ENCODE assay signal across 21 mouse cellular contexts in the genomic region with DNA sequence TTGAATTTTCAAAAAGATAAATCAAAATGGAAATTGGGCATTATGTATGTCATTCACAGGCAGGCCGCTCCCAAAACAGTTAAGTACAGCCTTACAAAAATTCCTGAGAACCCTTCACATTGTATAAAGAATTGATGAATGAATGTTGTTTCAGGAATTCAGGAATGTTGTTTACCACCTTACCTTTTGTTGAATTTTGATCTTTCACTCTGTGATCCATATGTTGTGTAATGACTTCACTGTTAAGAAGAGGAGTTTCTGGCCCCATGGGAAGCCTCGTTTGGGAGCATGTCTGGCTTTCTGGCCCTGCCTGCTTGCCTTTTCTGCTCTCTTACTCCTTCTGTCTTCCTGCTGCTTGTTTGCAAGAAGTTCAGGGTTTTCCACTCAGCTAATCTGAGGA.
DNase-seq lines count a peak whose midpoint lies in the region; ATAC-seq and TF ChIP-seq lines count a peak whose summit lies in the region.
"Had no signal": no experiment of that assay in that cellular context is flagged by ENCODE, and none has a peak within 500 bp of the region (broad histone marks: within the 10 kb centered on the region; RNA-seq: fewer than 3 reads in every experiment).

No protein-coding gene starts in this region.

- ATAC-seq in intestine, postnatal 0 days: no peak
- ATAC-seq in intestine, embryonic 15.5 days: no peak
- ATAC-seq: forebrain, embryonic 15.5 days; hindbrain, postnatal 0 days; intestine, embryonic 16.5 days had no signal

- H3K4me2 ChIP-seq in intestine, postnatal 0 days (replicated peaks; ENCODE audit: low read depth): no peak overlapping the region
- H3K4me2 ChIP-seq in intestine, embryonic 15.5 days (replicated peaks): no peak overlapping the region
- H3K4me2 ChIP-seq: forebrain, embryonic 15.5 days; hindbrain, embryonic 12.5 days had no signal

- H3K4me1 ChIP-seq in heart, embryonic 10.5 days: peaks cover 55% of the 10 kb centered on the region
- no peaks in the 10 kb centered on the region for H3K4me1 ChIP-seq in intestine, postnatal 0 days (replicated peaks; ENCODE audit: control insufficient read depth, insufficient read depth, low read length)
- peaks cover 12% of the 10 kb centered on the region; the same call in 1 of the 2 replicates for H3K4me1 ChIP-seq in intestine, embryonic 15.5 days (replicated peaks)
- peaks cover 60% of the 10 kb centered on the region for H3K4me1 ChIP-seq in limb, embryonic 10.5 days

- no peaks in the 10 kb centered on the region for H3K36me3 ChIP-seq in heart, embryonic 10.5 days
- no peaks in the 10 kb centered on the region for H3K36me3 ChIP-seq in intestine, postnatal 0 days (ENCODE audit: control insufficient read depth, insufficient read depth)
- H3K36me3 ChIP-seq in intestine, embryonic 15.5 days: no peaks in the 10 kb centered on the region
- no peaks in the 10 kb centered on the region for H3K36me3 ChIP-seq in limb, embryonic 10.5 days
- H3K36me3 ChIP-seq: forebrain, embryonic 15.5 days; hindbrain, embryonic 12.5 days had no signal

- no peak for DNase-seq in heart, embryonic 10.5 days (ENCODE audit: low spot score)
- no peak for DNase-seq in heart, postnatal 4 days
- peak; percentile 77 for DNase-seq in R1 (ENCODE audit: low read depth, low spot score)
- no peak for DNase-seq in limb, embryonic 10.5 days (ENCODE audit: low spot score)
- no peak for DNase-seq in cerebellum, postnatal 10 days
- no peak for DNase-seq in embryo, embryonic 11 days
- DNase-seq: adrenal gland, postnatal 10 days; cerebellum, adult 11 months; cerebellum, adult 8-10 months; cerebellum, postnatal 25 days; gastrocnemius, postnatal 36 days; heart, adult 18-20 months; heart, postnatal 14 days; kidney, adult 9 months had no signal

- peak; percentile 22; the same call in 1 of the 2 replicates for TF ChIP-seq CTCF in intestine, postnatal 0 days (IDR thresholded peaks at IDR 0.05; ENCODE audit: low read depth)

- H3K9ac ChIP-seq in intestine, postnatal 0 days (ENCODE audit: low read depth, low read length): no peak overlapping the region
- no peak overlapping the region for H3K9ac ChIP-seq in intestine, embryonic 15.5 days
- H3K9ac ChIP-seq: forebrain, embryonic 15.5 days; hindbrain, embryonic 12.5 days had no signal

- H3K4me3 ChIP-seq in heart, embryonic 10.5 days: no peak overlapping the region
- no peak overlapping the region for H3K4me3 ChIP-seq in intestine, postnatal 0 days (ENCODE audit: low read depth, low read length)
- H3K4me3 ChIP-seq in intestine, embryonic 15.5 days (replicated peaks): no peak overlapping the region
- H3K4me3 ChIP-seq in limb, embryonic 10.5 days: no peak overlapping the region
- H3K4me3 ChIP-seq: forebrain, embryonic 15.5 days; hindbrain, embryonic 12.5 days had no signal

- no peaks in the 10 kb centered on the region for H3K9me3 ChIP-seq in heart, embryonic 10.5 days
- no peaks in the 10 kb centered on the region for H3K9me3 ChIP-seq in intestine, postnatal 0 days (ENCODE audit: control insufficient read depth)
- no peaks in the 10 kb centered on the region for H3K9me3 ChIP-seq in intestine, embryonic 15.5 days
- no peaks in the 10 kb centered on the region for H3K9me3 ChIP-seq in limb, embryonic 10.5 days (replicated peaks)
- H3K9me3 ChIP-seq: forebrain, embryonic 15.5 days; hindbrain, embryonic 12.5 days had no signal

- H3K27me3 ChIP-seq in heart, embryonic 10.5 days (ENCODE audit: insufficient read depth, poor library complexity, severe bottlenecking): no peaks in the 10 kb centered on the region
- H3K27me3 ChIP-seq in intestine, postnatal 0 days (replicated peaks; ENCODE audit: control insufficient read depth, insufficient read depth, low read length): no peaks in the 10 kb centered on the region
- H3K27me3 ChIP-seq in intestine, embryonic 15.5 days (replicated peaks): no peaks in the 10 kb centered on the region
- H3K27me3 ChIP-seq in limb, embryonic 10.5 days (ENCODE audit: low read depth, poor library complexity, severe bottlenecking): no peaks in the 10 kb centered on the region
- H3K27me3 ChIP-seq: CH12.LX; forebrain, embryonic 15.5 days; hindbrain, embryonic 12.5 days had no signal

- 0 out of 2 replicates have a peak overlapping the region, but pooled peaks have one; percentile 47 for H3K27ac ChIP-seq in heart, embryonic 10.5 days
- no peak overlapping the region for H3K27ac ChIP-seq in intestine, postnatal 0 days (ENCODE audit: low read depth, low read length)
- H3K27ac ChIP-seq in intestine, embryonic 15.5 days: no peak overlapping the region
- H3K27ac ChIP-seq in limb, embryonic 10.5 days: peak overlapping the region; percentile 61
- H3K27ac ChIP-seq: forebrain, embryonic 15.5 days; hindbrain, embryonic 12.5 days; hindbrain, postnatal 0 days had no signal

- 55% methylated on average over 2 of the region's 2 CpGs for WGBS in heart, embryonic 10.5 days
- 60% methylated on average over 2 of the region's 2 CpGs for WGBS in intestine, postnatal 0 days
- WGBS in intestine, embryonic 15.5 days: 57% methylated on average over 2 of the region's 2 CpGs
- 58% methylated on average over 2 of the region's 2 CpGs for WGBS in limb, embryonic 10.5 days

Comparison
In these comparisons a context has a peak if more than half of its experiments do, and no peak if none do; other contexts are left out.
1. H3K27ac ChIP-seq: peak in heart, embryonic 10.5 days (single experiment) and limb, embryonic 10.5 days (single experiment); none in intestine, postnatal 0 days (single experiment) and intestine, embryonic 15.5 days (single experiment).